Mouse (Mus musculus) G1E (cell line): Measurements from ENCODE around the gene Ttll6.

Source experiments
- CTCF ChIP-seq: IDR thresholded peaks from 2 replicates; pipeline ENCODE4 v1.5.1; 2012; ENCODE audit warnings: low read depth, low read length, inconsistent platforms, mixed read lengths
- POLR2AphosphoS5 ChIP-seq: IDR thresholded peaks from 2 replicates; pipeline ENCODE4 v1.6.1; 2012; ENCODE audit warnings: low read depth, low read length, inconsistent platforms; ENCODE audit not compliant: insufficient replicate concordance

DNA sequence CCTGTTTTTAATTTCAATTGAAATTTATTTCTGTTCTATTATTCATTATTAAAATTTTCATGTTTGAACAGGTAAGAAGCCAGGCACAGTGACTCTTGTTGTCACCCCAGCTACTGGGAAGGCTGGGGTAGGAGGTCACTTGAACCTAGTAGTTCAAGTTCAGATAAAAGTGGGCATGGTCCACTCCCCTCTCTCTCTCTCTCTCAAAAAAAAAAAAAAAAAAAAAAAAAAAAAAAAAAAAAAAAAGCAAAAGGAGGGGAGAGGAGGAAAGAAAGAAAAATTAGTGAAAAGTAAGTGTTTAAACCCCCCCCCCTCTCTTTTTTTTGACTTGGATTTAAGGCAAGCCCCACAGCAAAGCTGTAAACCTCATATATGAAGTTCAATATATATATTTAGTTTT, 50.6 kb downstream of the Ttll6 start:
- TF ChIP-seq CTCF (no peak), POLR2AphosphoS5 (no peak)
